Mouse (Mus musculus) E14TG2a.4 (cell line): ENCODE results near the gene Asap3.

Experiments used
- CTCF ChIP-seq: conservative IDR thresholded peaks from 2 replicates; pipeline ENCODE4 v1.5.1; 2014; ENCODE audit warnings: low read length
- NANOG ChIP-seq: IDR thresholded peaks from 2 replicates; pipeline ENCODE4 v1.6.1; 2014; ENCODE audit warnings: borderline replicate concordance, low read length, mixed read lengths
- POU5F1 ChIP-seq: IDR thresholded peaks from 2 replicates; pipeline ENCODE4 v1.6.1; 2014; ENCODE audit warnings: low read length, borderline replicate concordance

GRCm38 (mm10) chr4:136227408-136227807 is 21.2 kb downstream of the Asap3 start:
- TF ChIP-seq CTCF, result no peak
- TF ChIP-seq NANOG, result no peak
- TF ChIP-seq POU5F1, result no peak
